Mouse (Mus musculus): Measurements from ENCODE around the gene Slitrk1.

DNA sequence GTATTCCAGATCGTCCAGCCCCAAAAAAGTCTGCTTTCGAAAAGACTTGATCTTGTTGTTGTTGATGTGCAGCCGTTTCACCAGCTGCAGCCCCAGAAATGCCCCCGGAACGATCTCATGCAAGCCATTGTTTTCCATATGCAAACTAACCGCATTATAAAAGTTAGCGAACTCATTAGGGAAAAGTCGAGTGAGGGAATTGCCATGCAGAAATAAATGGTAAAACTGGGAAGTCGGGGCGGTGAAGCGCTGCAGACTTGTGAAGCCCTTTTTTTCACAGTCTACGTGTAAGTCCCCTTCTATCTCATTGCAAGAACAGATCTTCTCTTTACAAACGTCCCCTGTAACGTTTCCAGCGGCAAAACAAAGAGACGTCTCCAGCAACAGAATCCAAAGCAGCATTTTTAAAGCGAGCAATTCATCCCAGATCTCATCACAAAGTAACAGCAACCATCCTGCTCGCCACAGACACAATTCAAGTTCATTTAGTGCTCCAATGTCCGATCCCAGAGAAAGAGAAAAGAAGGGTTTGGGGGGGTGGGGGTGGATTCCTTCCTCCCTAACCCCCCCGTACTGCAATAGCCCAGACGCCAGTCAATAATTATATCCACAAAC lies 975 bp downstream of the Slitrk1 start:
- TF ChIP-seq POLR2A (IDR thresholded peaks at IDR 0.05; ENCODE audit: low read depth, low read length) (no peak), CTCF (IDR thresholded peaks at IDR 0.05; ENCODE audit: extremely low read depth, insufficient read length, insufficient replicate concordance, low read depth, low read length) (no peak)

All from small intestine, adult 2 months (tissue).